Mouse (Mus musculus) liver, embryonic 14.5 days (tissue): ENCODE results near the gene Pde4d.

ENCODE experiments used
- CTCF ChIP-seq: IDR thresholded peaks from 2 replicates; pipeline ENCODE4 v1.5.1; 2016; ENCODE audit warnings: antibody characterized with exemption, low read depth, control low read depth
- EP300 ChIP-seq: IDR thresholded peaks from 2 replicates; pipeline ENCODE4 v1.6.1; 2016; ENCODE audit warnings: antibody characterized with exemption, low read depth

- TF ChIP-seq CTCF: no peak
- no peak for TF ChIP-seq EP300
These were observed 1466.2 kb downstream of the Pde4d start for GRCm38 (mm10) chr13:109915964-109916363.
